Mouse (Mus musculus) bone marrow macrophage, adult 2 months (primary cell): ENCODE data around the gene Foxc1.

Experiments used
- CTCF ChIP-seq: IDR thresholded peaks from 2 replicates; pipeline ENCODE4 v1.5.1; 2012; ENCODE audit warnings: low read depth, mild to moderate bottlenecking, low read length, moderate library complexity
- POLR2A ChIP-seq: IDR thresholded peaks from 2 replicates; pipeline ENCODE4 v1.6.1; 2012; ENCODE audit warnings: mild to moderate bottlenecking, low read depth, low read length, borderline replicate concordance

DNA sequence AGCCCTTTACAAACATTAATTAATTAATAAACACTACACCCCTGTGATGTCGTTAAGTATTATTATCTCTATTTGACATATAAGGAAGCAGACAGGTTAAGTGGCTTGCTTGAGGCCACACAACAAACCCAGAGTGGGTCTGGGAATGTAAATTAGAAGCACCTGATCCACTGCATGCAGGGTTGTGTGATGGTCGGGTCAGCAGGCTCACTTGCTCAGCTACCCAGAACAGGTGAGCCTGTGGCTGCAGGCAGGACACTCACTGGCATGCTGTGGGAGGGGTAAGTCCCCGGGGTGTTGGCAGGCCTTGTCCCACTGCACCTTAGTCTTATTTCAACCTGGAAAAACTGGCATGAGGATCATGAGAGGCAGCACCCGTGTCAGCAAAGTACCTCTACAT is 47.6 kb downstream of the Foxc1 start:
- TF ChIP-seq CTCF (no peak), POLR2A (no peak)
